ENCODE assay signal across 16 mouse cellular contexts in genomic region chr10:96778220-96778619, GRCm38 (mm10).
"Had no signal": no experiment of that assay in that cellular context is flagged by ENCODE, and none has a peak within 500 bp of the region (broad histone marks: within the 10 kb centered on the region; RNA-seq: fewer than 3 reads in every experiment).

No protein-coding gene starts in this region.

- H3K27me3 ChIP-seq: neural tube, embryonic 13.5 days; neural tube, embryonic 15.5 days; stomach, embryonic 15.5 days had no signal

- H3K36me3 ChIP-seq: neural tube, embryonic 13.5 days; neural tube, embryonic 15.5 days; stomach, embryonic 15.5 days had no signal

- H3K9ac ChIP-seq: neural tube, embryonic 13.5 days; neural tube, embryonic 15.5 days; stomach, embryonic 15.5 days had no signal

- H3K4me3 ChIP-seq: neural tube, embryonic 13.5 days; neural tube, embryonic 15.5 days; stomach, embryonic 15.5 days had no signal

- H3K4me2 ChIP-seq: neural tube, embryonic 13.5 days; neural tube, embryonic 15.5 days; stomach, embryonic 15.5 days had no signal

- DNase-seq: retina, postnatal 1 day; right cerebral cortex, adult 18-20 months; right cerebral cortex, postnatal 14 days; right cerebral cortex, postnatal 25 days; right cerebral cortex, postnatal 4 days; spleen, adult 18-20 months; thymus, adult 18-20 months; thymus, adult 2 months; thymus, postnatal 14 days; thymus, postnatal 25 days; thymus, postnatal 36 days; thymus, postnatal 4 days had no signal

- H3K4me1 ChIP-seq: neural tube, embryonic 15.5 days; stomach, embryonic 15.5 days had no signal

- H3K9me3 ChIP-seq: neural tube, embryonic 13.5 days; neural tube, embryonic 15.5 days; stomach, embryonic 15.5 days had no signal

- H3K27ac ChIP-seq: neural tube, embryonic 13.5 days; neural tube, embryonic 15.5 days; stomach, embryonic 15.5 days; stomach, postnatal 0 days had no signal
